Mouse (Mus musculus) yolk sac, embryonic 10.5 days (tissue): ENCODE measurements around the gene Ecel1.

Experiments
- DNase-seq: peaks from one replicate; pipeline ENCODE4 v3.0.0-alpha.2; 2017; ENCODE audit warnings: low spot score

The Ecel1 gene

GRCm38 (mm10) chr1:87170458-87170857 is 14.1 kb upstream of the Ecel1 start:
- no peak for DNase-seq

GRCm38 (mm10) chr1:87164796-87165184 is 8.5 kb upstream of the Ecel1 start:
- no peak for DNase-seq

DNA sequence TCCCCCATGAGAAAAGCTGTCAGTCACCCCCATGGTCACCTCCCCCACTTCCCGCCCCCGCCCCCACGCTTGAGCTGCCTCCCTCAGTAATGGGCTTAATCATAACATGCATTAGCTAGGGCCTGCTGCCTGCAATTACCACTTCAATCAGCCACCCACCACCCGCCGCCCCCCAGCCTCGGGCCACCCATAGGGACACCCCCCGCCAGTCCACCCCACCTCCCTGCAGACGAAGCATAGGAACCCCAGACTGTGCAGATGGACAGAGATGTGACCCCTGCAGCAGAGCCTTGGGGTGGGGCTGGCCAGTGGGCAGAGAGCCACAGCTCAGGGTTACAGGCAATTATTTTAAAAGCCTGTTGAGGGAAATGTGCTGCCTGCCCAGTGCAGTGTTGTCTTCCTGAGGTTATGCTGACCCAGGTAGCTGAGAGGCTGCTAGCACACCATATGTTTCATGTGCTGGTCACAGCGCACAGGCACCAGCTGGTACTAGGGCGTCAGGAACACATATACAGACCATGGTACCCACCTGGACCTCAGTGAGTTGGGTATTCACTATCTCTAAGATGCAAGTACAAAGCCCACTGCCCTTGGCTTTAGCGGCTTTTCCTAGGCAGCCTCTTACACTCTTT is 8.0 kb upstream of the Ecel1 start:
- DNase-seq = no peak

- no peak for DNase-seq
Measured at GRCm38 (mm10) chr1:87159396-87159795, 3.1 kb upstream of the Ecel1 start.

GRCm38 (mm10) chr1:87155531-87156198 is 656 bp downstream of the Ecel1 start:
- no peak for DNase-seq

DNA sequence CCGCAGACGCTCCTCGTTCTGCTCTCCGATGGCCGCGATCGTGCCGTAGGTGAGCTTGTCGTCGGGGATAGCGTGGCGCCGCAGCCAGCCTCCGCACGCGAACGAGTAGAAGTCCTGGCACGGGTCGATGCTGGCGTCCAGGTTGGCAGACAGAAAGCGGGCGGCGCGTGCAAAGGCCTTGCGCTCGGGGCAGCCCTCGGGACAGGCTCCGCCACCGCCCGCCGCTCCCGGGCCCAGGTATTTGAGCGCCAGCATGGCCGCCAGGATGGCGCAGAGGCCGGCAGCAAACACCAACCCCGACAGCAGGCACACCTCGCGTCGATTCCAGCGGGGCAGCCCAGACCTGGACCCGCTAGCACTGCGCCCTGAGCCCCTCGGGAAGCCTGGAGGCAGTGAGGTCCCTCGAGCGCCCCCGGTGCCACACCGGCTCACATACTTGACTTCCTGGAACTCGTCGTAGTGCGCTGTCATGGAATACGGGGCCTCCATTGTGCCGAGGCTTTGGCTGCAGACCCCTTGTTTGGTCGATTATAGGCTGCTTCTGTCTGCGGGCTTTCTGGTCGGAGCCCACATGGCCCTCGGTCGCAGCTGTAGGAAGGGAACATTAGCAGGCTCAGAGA is 1.7 kb downstream of the Ecel1 start:
- no peak for DNase-seq

DNA sequence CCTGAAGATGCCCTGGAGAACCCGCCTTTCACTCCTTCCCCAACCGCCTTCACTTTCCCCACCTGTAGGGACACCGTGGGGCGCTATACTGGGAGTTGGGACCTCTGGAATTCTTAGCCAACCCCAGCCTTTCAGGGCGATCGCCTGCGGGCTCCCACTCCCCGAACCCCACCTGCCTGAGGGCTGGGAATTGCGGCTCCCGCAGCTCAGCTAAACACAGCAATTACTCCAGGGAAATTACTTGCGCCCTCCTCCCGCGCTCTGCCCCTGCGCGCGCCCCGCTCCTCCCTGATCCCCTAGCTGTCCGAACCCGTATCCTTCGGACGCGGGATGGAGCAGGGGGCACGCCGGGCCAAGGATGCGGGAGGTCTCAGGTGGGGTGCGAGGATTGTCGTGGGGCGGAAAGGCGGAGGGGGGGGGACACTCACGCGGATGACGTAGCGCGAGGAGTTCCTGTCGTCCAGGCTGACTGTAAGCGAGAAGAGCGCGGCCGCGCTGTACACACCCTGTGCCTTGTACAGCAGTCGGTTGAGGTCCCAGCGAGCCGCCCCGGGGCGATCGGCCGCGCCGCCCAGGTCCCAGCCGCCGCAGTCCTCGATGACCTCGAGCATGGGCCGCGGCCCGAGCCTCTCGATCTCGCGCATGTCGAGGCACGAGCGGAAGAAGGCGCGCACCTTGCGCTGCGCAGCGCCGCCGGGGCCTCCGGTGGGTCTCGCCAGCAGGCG is 2.4 kb downstream of the Ecel1 start:
- DNase-seq = no peak

GRCm38 (mm10) chr1:87151286-87151685 is 5.0 kb downstream of the Ecel1 start:
- DNase-seq = no peak

- DNase-seq = no peak
Measured at GRCm38 (mm10) chr1:87149422-87149821, 6.9 kb downstream of the Ecel1 start.

DNA sequence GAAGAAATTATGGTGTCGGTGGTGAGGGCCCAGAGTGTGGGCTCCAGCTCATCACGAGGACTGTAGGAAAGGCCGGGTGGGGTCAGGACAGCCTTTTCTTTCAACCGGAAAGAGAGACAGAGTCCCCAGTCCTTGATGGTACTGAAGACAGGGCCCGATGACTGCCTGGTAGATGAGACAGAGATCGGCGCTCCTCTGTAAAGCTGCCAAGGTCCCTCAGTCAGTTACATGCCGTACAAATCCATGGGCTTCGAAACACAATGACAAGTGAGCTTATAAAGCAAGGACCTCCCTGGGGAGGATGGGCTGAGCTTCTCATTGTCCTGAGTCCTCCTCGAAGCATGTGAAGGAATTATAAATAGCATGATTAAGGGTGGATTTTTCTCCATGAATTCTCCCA is 13.2 kb downstream of the Ecel1 start:
- DNase-seq = no peak

DNA sequence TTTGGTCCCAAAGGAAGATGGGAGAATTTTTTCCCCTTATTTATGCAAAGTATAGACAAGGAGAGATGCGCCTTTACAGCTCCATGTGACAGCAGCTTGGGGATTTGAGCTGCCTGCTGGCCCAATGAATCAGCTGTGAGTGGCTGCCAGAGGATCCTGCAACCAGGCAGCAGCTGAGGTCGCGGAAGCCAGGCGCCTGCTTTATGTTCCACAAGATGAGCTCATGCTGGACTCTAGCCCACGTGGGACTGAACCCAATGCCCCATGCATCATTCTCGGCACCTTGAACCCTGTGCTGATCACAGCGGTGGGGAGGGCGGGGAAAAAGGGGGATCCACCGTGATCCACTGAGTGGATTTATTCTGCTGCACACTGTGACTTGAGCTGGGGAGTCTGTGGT is 13.9 kb downstream of the Ecel1 start:
- DNase-seq = no peak

GRCm38 (mm10) chr1:87141550-87141949 is 14.8 kb downstream of the Ecel1 start:
- no peak for DNase-seq

DNA sequence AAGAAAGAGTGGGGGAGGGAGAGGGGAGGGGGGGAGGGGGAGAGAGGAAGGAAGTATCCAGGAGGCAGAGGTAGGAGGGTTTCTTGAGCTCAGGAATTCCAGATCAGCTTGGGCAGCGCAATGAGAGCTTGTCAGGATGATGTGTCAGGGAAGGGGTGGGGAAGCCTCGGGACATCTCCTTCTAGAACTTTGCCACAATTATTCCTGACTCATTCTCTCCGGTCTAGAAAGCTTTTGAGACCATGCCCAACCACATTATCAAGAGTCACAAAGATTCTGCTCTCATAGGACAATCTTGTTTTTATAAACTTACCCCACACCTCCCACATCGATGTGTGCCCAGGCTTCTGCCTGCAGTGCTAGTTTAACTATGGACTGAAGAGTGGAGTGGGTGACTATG is 24.5 kb downstream of the Ecel1 start:
- no peak for DNase-seq

DNA sequence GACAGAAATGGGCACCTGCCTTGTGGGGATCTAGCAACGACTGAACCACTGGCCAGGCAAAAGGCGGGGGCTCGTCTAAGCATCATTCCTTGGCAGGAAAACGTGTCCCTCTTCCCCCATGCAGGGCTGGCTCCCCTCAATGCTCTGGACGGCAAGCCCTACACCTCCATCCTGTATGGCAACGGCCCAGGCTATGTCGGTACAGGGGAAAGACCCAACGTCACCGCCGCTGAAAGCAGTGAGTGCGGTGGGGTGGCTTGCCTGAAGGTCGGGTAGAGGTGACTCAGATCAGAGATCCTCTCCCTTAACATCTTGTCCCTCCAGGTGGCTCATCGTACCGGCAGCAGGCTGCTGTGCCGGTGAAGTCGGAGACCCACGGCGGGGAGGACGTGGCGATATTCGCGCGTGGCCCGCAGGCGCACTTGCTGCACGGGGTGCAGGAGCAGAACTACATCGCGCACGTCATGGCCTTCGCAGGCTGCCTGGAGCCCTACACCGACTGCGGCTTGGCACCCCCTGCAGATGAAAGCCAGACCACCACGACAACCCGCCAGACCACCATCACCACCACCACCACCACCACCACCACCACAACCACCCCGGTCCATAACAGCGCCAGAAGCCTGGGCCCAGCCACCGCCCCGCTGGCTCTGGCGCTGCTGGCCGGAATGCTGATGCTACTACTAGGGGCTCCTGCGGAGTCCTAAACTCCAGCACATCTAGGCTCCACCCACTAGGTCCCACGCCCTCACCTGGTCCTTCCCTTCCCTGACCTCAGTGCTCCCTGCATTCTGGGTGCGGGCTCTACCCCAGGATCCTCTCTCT is 28.9 kb downstream of the Ecel1 start:
- no peak for DNase-seq

GRCm38 (mm10) chr1:87124673-87125072 is 31.6 kb downstream of the Ecel1 start, which contains the start of gene Akp3:
TSS of gene Akp3 (plus strand) at chr1:87124973.
- DNase-seq = no peak

GRCm38 (mm10) chr1:87114784-87115183 is 41.5 kb downstream of the Ecel1 start:
- no peak for DNase-seq

- DNase-seq = no peak
Measured at GRCm38 (mm10) chr1:87111719-87112354, 44.5 kb downstream of the Ecel1 start.

GRCm38 (mm10) chr1:87108564-87108963 is 47.8 kb downstream of the Ecel1 start:
- no peak for DNase-seq

DNA sequence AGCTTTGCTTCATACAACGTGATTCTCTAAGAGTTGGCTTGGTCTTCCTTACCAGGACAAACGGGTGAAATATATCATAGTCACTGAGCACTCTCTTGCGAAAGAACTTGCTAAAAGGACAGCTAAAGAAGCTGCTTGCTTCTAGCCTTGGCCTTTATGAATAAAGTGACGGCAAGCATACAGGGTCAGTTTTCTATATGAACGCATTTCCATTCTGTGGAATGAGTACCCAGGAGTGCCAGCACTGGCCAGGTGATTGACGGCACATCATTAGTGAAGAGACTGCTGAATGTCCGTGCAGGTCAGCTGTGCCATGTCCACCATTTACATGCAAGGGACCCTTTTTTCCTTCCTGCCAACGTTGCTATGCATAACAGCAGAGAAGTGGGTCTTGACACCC is 49.8 kb downstream of the Ecel1 start:
- DNase-seq = no peak

DNA sequence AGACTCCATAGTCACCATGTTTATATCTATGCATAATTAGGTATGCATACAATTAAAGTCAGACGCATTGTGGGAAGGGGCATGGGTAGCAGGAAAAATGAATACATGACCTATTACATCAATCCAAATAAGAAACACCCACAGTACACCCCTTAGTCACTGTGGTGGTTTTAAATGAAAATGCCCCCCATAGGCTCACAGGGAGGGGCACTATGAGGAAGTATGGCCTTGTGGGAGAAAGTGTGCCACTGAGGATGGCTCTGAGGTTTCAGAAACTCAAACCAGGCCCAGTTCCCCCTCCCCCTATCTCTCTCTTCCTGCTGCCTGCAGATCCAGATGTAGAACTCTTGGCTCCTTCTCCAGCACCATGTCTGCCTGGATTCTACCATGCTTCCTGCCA is 52.4 kb downstream of the Ecel1 start:
- no peak for DNase-seq

DNA sequence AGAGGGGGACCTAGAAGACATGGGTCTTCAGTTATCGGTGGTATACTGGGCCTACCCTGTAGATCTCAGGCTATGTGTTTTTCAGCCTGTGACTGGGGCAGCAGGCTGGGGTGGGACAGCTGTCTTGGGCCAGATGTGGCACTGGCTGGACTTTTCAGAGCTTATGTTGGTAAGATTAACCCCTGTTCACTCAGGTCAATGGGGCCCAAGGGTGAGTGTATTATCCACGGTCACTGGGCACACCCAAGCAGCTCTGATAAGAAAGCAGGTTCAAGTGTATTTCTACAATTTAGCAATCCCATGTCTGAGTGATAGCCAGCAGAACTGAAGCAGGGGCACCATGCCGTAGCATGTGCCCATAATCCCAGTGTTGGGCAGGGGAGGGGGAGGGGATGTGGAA is 54.2 kb downstream of the Ecel1 start:
- no peak for DNase-seq

GRCm38 (mm10) chr1:87101411-87101810 is 54.9 kb downstream of the Ecel1 start, which contains the start of gene Alpi:
TSS of gene Alpi (minus strand) at chr1:87101606.
- DNase-seq = no peak
